Mouse (Mus musculus) myocyte (in vitro differentiated cells): Measurements from ENCODE around the gene Sdhaf2. TPM values are rescaled to one million over a fixed set of nuclear protein-coding genes. Genes with fewer than 3 reads are reported as not detected.

Experiments
- H3K27me3 ChIP-seq: one replicate; pipeline ENCODE4 v1.6.1; 2011; ENCODE audit not compliant: control insufficient read depth, insufficient read depth, insufficient read length
- H3K36me3 ChIP-seq: one replicate; pipeline ENCODE4 v1.6.1; 2011; ENCODE audit not compliant: control insufficient read depth, insufficient read depth
- H3K4me2 ChIP-seq: one replicate; pipeline ENCODE4 v1.6.1; 2011; ENCODE audit warnings: low read depth, control low read depth
- H3K4me3 ChIP-seq: one replicate; pipeline ENCODE4 v1.5.1; 2011; ENCODE audit warnings: mild to moderate bottlenecking, control low read depth, moderate library complexity
- H3K79me2 ChIP-seq: one replicate; pipeline ENCODE4 v1.6.1; 2011; ENCODE audit not compliant: control insufficient read depth, insufficient read depth
- H3ac ChIP-seq: one replicate; pipeline ENCODE4 v1.6.1; 2011; ENCODE audit not compliant: control insufficient read depth, insufficient read length
- CEBPB ChIP-seq: IDR thresholded peaks from 2 replicates; pipeline ENCODE4 v1.6.1; 2011; ENCODE audit warnings: mild to moderate bottlenecking, moderate library complexity; ENCODE audit not compliant: poor library complexity, insufficient read depth, severe bottlenecking
- E2F4 ChIP-seq: IDR thresholded peaks from one replicate; pipeline ENCODE4 v1.6.1; 2011; ENCODE audit warnings: mild to moderate bottlenecking, control low read depth, moderate library complexity; ENCODE audit not compliant: insufficient read depth
- MAX ChIP-seq: IDR thresholded peaks from one replicate; pipeline ENCODE4 v1.6.1; 2011; ENCODE audit warnings: low read depth, mild to moderate bottlenecking, control low read depth
- MYOD1 ChIP-seq, 3 experiments: IDR thresholded peaks; one replicate each; pipeline ENCODE4 v1.6.1; 2011; ENCODE audit warnings: control low read depth in 2 of 3, low read depth in 2 of 3, mild to moderate bottlenecking in 2 of 3, moderate library complexity in 1 of 3; ENCODE audit not compliant: insufficient read length in 2 of 3, control insufficient read depth in 1 of 3
- MYOG ChIP-seq, 3 experiments: IDR thresholded peaks; one replicate each; pipeline ENCODE4 v1.6.1; 2011; ENCODE audit warnings: control low read depth in 2 of 3, low read depth in 2 of 3, mild to moderate bottlenecking in 2 of 3; ENCODE audit not compliant: insufficient read length in 2 of 3, control insufficient read depth in 1 of 3, insufficient read depth in 1 of 3
- POLR2A ChIP-seq: IDR thresholded peaks from one replicate; pipeline ENCODE4 v1.6.1; 2011; ENCODE audit warnings: low read depth, mild to moderate bottlenecking, control low read depth, moderate library complexity; ENCODE audit not compliant: insufficient read length
- POLR2AphosphoS2 ChIP-seq: IDR thresholded peaks from one replicate; pipeline ENCODE4 v1.6.1; 2011; ENCODE audit warnings: low read depth, control low read depth; ENCODE audit not compliant: insufficient read length
- REST ChIP-seq: IDR thresholded peaks from one replicate; pipeline ENCODE4 v1.6.1; 2011; ENCODE audit warnings: mild to moderate bottlenecking, control low read depth, moderate library complexity; ENCODE audit not compliant: insufficient read depth, insufficient read length
- SRF ChIP-seq: IDR thresholded peaks from one replicate; pipeline ENCODE4 v1.6.1; 2011; ENCODE audit warnings: low read depth; ENCODE audit not compliant: control insufficient read depth, insufficient read length
- TCF12 ChIP-seq: IDR thresholded peaks from one replicate; pipeline ENCODE4 v1.6.1; 2011; ENCODE audit warnings: mild to moderate bottlenecking, control low read depth; ENCODE audit not compliant: poor library complexity, insufficient read depth, severe bottlenecking
- TCF3 ChIP-seq: IDR thresholded peaks from one replicate; pipeline ENCODE4 v1.6.1; 2011; ENCODE audit warnings: low read depth, control low read depth; ENCODE audit not compliant: insufficient read length
- USF1 ChIP-seq: IDR thresholded peaks from one replicate; pipeline ENCODE4 v1.6.1; 2011; ENCODE audit warnings: low read depth, mild to moderate bottlenecking, control low read depth, moderate library complexity
- polyA plus RNA-seq: library from polyadenylated mRNA; unstranded; fragments of >200 nt; fragmentation: generic; extraction: Trizol; gene quantifications from one replicate; pipeline ENCODE4 v1.2.1, GENCODE M21; 2012; ENCODE audit warnings: missing spikeins

The Sdhaf2 gene
- polyA plus RNA-seq, 1 experiment, result 36.3 TPM

DNA sequence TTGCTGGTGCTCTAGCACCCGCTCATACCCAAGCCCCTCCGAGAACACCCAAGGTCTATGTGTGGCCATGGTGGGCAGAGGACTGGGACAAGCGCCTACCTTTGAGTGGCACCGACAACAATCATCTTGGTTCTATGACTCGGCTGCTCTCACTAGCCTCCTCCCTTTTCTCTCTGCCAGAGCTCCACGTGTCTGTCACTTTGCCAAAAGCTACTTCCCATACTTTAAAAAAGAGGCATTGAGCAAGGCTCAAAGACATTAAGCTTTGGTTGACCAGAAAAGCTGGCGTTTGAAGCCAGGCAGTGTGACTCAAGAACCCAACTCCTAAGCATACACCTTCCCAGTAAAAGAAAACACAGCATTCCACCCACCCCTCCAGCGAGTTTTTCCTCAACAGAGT is 67.8 kb downstream of the Sdhaf2 start:
- peaks cover 53% of the 10 kb centered on the region for H3K27me3 ChIP-seq
- H3K79me2 ChIP-seq, result no peaks in the 10 kb centered on the region
- TF ChIP-seq REST (no peak), SRF (no peak), TCF12 (no peak), TCF3 (no peak), MAX (no peak), POLR2AphosphoS2 (no peak), MYOG (IDR thresholded peaks at IDR 0.05; ENCODE audit: control insufficient read depth in 1 of 3, insufficient read depth in 1 of 3, insufficient read length in 2 of 3, low read depth in 2 of 3) (no peak), USF1 (no peak), POLR2A (no peak), CEBPB (no peak), E2F4 (no peak), MYOD1 (IDR thresholded peaks at IDR 0.05; ENCODE audit: control insufficient read depth in 1 of 3, insufficient read length in 2 of 3, low read depth in 2 of 3) (no peak)
- H3K36me3 ChIP-seq, result no peaks in the 10 kb centered on the region
- no peak overlapping the region for H3ac ChIP-seq
- H3K4me3 ChIP-seq, result no peak overlapping the region
- H3K4me2 ChIP-seq, result peak overlapping the region; percentile 45

DNA sequence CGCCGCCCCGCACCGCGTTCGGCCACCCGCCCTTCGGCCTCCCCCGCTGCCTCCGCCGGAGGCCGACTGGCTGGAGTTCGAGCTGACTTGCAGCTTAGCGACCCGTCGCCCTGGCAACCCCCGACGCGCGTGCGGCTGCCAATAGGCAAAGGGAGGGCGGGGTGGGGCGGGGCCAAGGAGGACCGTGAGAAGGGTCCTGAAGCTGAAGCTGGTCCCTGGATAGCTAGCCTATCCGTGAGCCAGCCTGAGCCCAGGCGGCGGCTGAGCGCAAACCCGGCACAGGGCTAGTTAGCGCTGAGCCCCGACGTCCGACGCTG is 68.5 kb downstream of the Sdhaf2 start:
- Histone ChIP-seq H3ac (no peak overlapping the region), H3K4me3 (no peak overlapping the region), H3K36me3 (no peaks in the 10 kb centered on the region), H3K79me2 (no peaks in the 10 kb centered on the region), H3K4me2 (peak overlapping the region; percentile 50), H3K27me3 (peaks cover 52% of the 10 kb centered on the region)
- no peak for TF ChIP-seq E2F4
- TF ChIP-seq SRF, result no peak
- TF ChIP-seq TCF3, result no peak
- no peak for TF ChIP-seq TCF12
- TF ChIP-seq POLR2A, result no peak
- no peak for TF ChIP-seq MYOD1 (IDR thresholded peaks at IDR 0.05; ENCODE audit: control insufficient read depth in 1 of 3, insufficient read length in 2 of 3, low read depth in 2 of 3)
- no peak for TF ChIP-seq POLR2AphosphoS2
- TF ChIP-seq MYOG (IDR thresholded peaks at IDR 0.05; ENCODE audit: control insufficient read depth in 1 of 3, insufficient read depth in 1 of 3, insufficient read length in 2 of 3, low read depth in 2 of 3), result no peak
- TF ChIP-seq USF1, result no peak
- TF ChIP-seq MAX, result no peak
- TF ChIP-seq REST, result no peak
- no peak for TF ChIP-seq CEBPB

DNA sequence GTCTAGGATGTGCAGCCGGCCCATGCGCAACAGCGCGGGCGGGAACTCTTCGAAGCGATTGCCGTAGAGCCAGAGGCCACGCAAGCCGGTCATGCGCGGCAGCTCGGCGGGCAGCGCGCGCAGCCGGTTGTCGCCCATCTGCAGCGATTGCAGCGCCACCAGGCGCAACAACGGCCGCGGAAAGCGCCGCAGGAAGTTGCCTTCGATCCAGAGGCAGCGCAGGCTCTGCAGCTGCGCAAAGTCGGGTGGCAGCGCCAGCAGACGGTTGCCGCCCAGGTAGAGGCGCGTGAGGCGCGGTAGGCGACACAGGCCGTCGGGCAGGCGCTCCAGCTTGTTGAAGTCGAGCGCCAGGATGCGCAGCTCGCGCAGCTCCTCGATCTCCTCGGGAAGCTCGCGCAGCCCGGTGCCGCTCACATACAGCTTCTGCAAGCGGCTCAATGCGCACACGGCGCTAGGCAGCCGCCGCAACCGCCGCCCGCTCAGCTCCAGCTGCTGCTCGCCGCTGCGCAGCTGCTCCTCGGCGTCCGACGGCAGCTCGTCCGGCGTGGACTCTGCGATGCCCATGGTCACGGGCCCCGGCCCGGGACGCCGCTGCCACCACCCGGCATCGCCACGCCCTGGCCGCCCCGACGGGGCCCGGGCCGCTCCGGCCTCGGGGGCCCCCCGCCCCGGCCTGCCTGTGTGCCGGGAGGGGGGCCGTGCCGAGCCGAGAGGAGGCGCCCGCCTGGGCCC is 69.0 kb downstream of the Sdhaf2 start, which contains the start of gene Lrrc10b:
Lrrc10b (minus strand) TSS at position 722 of the 732 bp plus-strand sequence.
- TF ChIP-seq MYOG (IDR thresholded peaks at IDR 0.05; ENCODE audit: control insufficient read depth in 1 of 3, insufficient read depth in 1 of 3, insufficient read length in 2 of 3, low read depth in 2 of 3) (peak in 2 of 3 experiments; percentile 39 to 58), MAX (no peak), MYOD1 (IDR thresholded peaks at IDR 0.05; ENCODE audit: control insufficient read depth in 1 of 3, insufficient read length in 2 of 3, low read depth in 2 of 3) (peak in 2 of 3 experiments; percentile 48 to 64), TCF3 (peak; percentile 51), REST (no peak)

DNA sequence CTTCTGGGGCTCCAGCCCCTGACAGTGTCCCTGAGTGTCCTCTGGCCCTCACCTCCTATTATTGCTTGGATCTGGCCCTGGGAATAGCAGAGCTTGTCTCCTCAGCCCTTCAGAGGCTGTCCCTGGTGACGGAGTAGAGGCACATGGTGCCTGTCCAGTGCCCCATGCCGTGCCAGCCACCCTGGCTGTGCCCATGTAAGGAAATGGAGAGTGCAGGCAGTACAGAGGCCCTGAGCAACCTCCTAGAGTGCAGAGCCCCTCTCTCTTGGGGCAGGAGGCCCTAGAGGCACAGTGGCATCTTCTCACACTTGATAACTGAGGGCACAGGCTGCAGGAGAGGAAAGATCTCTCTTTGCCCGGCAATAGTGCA is 70.5 kb downstream of the Sdhaf2 start:
- Histone ChIP-seq H3K36me3 (no peaks in the 10 kb centered on the region), H3K4me3 (no peak overlapping the region), H3K27me3 (peaks cover 41% of the 10 kb centered on the region)

More for the DNA sequence above, 69.0 kb downstream of the Sdhaf2 start, which contains the start of gene Lrrc10b:
- Histone ChIP-seq H3ac (no peak within 1 kb of the TSS), H3K36me3 (no peaks in the 10 kb centered on the region), H3K27me3 (peaks cover 47% of the 10 kb centered on the region), H3K4me3 (no peak within 1 kb of the TSS), H3K4me2 (peak within 1 kb of the TSS; percentile 50), H3K79me2 (no peaks in the 10 kb centered on the region)

More for the DNA sequence above, 70.5 kb downstream of the Sdhaf2 start:
- H3K4me2 ChIP-seq, result no peak overlapping the region
- H3ac ChIP-seq, result no peak overlapping the region
- no peaks in the 10 kb centered on the region for H3K79me2 ChIP-seq
- TF ChIP-seq MYOG (IDR thresholded peaks at IDR 0.05; ENCODE audit: control insufficient read depth in 1 of 3, insufficient read depth in 1 of 3, insufficient read length in 2 of 3, low read depth in 2 of 3) (no peak), MYOD1 (IDR thresholded peaks at IDR 0.05; ENCODE audit: control insufficient read depth in 1 of 3, insufficient read length in 2 of 3, low read depth in 2 of 3) (no peak), E2F4 (no peak), POLR2A (no peak), SRF (no peak), TCF12 (no peak), REST (no peak), POLR2AphosphoS2 (no peak), TCF3 (no peak), MAX (no peak), USF1 (no peak), CEBPB (no peak)
